Comparison of ENCODE assay signal across 8 mouse cellular contexts in the genomic region with DNA sequence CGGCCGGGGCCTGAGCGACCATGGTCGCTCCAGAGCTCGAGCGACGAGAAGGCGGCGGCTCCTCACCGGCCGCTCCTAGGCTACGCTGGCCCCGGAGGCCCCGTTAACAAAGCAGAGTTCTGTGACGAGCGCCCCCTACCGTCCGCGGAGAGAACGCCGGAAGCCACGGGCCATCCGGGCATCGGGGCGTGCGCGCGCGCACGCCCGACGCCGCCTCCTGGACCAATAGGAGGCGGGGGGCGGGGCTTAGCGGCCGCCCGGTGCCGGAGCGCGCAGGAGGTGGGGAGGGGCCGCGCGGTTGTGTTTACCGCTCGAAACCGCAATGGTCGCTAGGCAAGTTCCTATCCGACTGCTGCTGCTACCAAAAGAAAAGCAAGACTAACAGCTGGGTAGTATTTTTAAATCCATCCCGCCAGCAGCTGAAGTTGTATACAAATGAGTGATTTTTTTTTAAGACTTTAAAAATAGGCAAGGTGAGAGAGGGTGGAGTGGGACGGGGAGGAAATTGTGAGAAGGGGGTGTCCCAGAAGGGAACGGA. TPM values are rescaled to one million over a fixed set of nuclear protein-coding genes. Genes with fewer than 3 reads are reported as not detected.
DNase-seq lines count a peak whose midpoint lies in the region; ATAC-seq lines count a peak whose summit lies in the region.

Gene Mdm2 (minus strand): TSS at position 155 of the 538 bp plus-strand sequence.

- H3K27ac ChIP-seq in forebrain, embryonic 11.5 days (ENCODE audit: low read depth, low read length): peak within 1 kb of the TSS; percentile 97
- peak within 1 kb of the TSS; percentile 97 for H3K27ac ChIP-seq in heart, embryonic 16.5 days (ENCODE audit: low read length)
- H3K27ac ChIP-seq in liver, embryonic 15.5 days (replicated peaks): peak within 1 kb of the TSS; percentile 96
- peak within 1 kb of the TSS; percentile 93 for H3K27ac ChIP-seq in neural tube, embryonic 12.5 days

- no peaks in the 10 kb centered on the region for H3K27me3 ChIP-seq in forebrain, embryonic 11.5 days (ENCODE audit: control insufficient read depth, insufficient read depth, low read length)
- no peaks in the 10 kb centered on the region for H3K27me3 ChIP-seq in heart, embryonic 16.5 days (ENCODE audit: control insufficient read depth, insufficient read depth, low read length)
- H3K27me3 ChIP-seq in liver, embryonic 15.5 days: no peaks in the 10 kb centered on the region
- no peaks in the 10 kb centered on the region for H3K27me3 ChIP-seq in neural tube, embryonic 12.5 days (replicated peaks)

- peak within 1 kb of the TSS; percentile 100 for H3K9ac ChIP-seq in forebrain, embryonic 11.5 days (ENCODE audit: low read length)
- H3K9ac ChIP-seq in heart, embryonic 16.5 days (ENCODE audit: low read length): peak within 1 kb of the TSS; percentile 99
- peak within 1 kb of the TSS; percentile 99 for H3K9ac ChIP-seq in liver, embryonic 15.5 days
- H3K9ac ChIP-seq in neural tube, embryonic 12.5 days: peak within 1 kb of the TSS; percentile 99

- H3K4me3 ChIP-seq in forebrain, embryonic 11.5 days (ENCODE audit: low read depth, low read length): peak within 1 kb of the TSS; percentile 88
- H3K4me3 ChIP-seq in heart, embryonic 16.5 days (ENCODE audit: low read length): peak within 1 kb of the TSS; percentile 84
- peak within 1 kb of the TSS; percentile 99 for H3K4me3 ChIP-seq in liver, embryonic 15.5 days (replicated peaks)
- H3K4me3 ChIP-seq in neural tube, embryonic 12.5 days: peak within 1 kb of the TSS; percentile 75

- no peaks in the 10 kb centered on the region for H3K9me3 ChIP-seq in forebrain, embryonic 11.5 days (ENCODE audit: control insufficient read depth, low read length)
- H3K9me3 ChIP-seq in heart, embryonic 16.5 days (replicated peaks; ENCODE audit: control insufficient read depth, low read length): no peaks in the 10 kb centered on the region
- H3K9me3 ChIP-seq in liver, embryonic 15.5 days (replicated peaks): no peaks in the 10 kb centered on the region
- no peaks in the 10 kb centered on the region for H3K9me3 ChIP-seq in neural tube, embryonic 12.5 days

- no peaks in the 10 kb centered on the region; the same call in 1 of the 2 replicates for H3K36me3 ChIP-seq in forebrain, embryonic 11.5 days (ENCODE audit: control insufficient read depth, insufficient read depth, low read length)
- peaks cover 15% of the 10 kb centered on the region for H3K36me3 ChIP-seq in heart, embryonic 16.5 days (ENCODE audit: control insufficient read depth, insufficient read depth)
- peaks cover 23% of the 10 kb centered on the region for H3K36me3 ChIP-seq in liver, embryonic 15.5 days (replicated peaks)
- peaks cover 22% of the 10 kb centered on the region for H3K36me3 ChIP-seq in neural tube, embryonic 12.5 days

- WGBS in forebrain, embryonic 11.5 days: under 1% methylated on average over 52 of the region's 52 CpGs
- under 1% methylated on average over 52 of the region's 52 CpGs for WGBS in heart, embryonic 16.5 days
- under 1% methylated on average over 52 of the region's 52 CpGs for WGBS in liver, embryonic 15.5 days (ENCODE audit: insufficient replicate concordance)
- WGBS in neural tube, embryonic 12.5 days: under 1% methylated on average over 52 of the region's 52 CpGs

- ATAC-seq in CD4-positive, CD25-positive, alpha-beta regulatory T cell, adult 4 months: peak; percentile 89
- peak; percentile 92 for ATAC-seq in forebrain, embryonic 11.5 days (replicated peaks; ENCODE audit: low FRiP score)
- peak; percentile 94 for ATAC-seq in heart, embryonic 16.5 days (replicated peaks; ENCODE audit: extremely low read depth, insufficient read depth, low FRiP score)
- ATAC-seq in liver, embryonic 15.5 days (ENCODE audit: insufficient read depth): peak; percentile 95
- peak; percentile 93 for ATAC-seq in neural tube, embryonic 12.5 days (ENCODE audit: low FRiP score, low read depth)

- peak within 1 kb of the TSS; percentile 73 for H3K4me2 ChIP-seq in forebrain, embryonic 11.5 days (ENCODE audit: low read depth, low read length, severe bottlenecking)
- peak within 1 kb of the TSS; percentile 71 for H3K4me2 ChIP-seq in heart, embryonic 16.5 days (ENCODE audit: low read depth, low read length)
- H3K4me2 ChIP-seq in liver, embryonic 15.5 days: peak within 1 kb of the TSS; percentile 79
- peak within 1 kb of the TSS; percentile 69 for H3K4me2 ChIP-seq in neural tube, embryonic 12.5 days (replicated peaks)

- DNase-seq in c-Kit-positive CD71-negative TER-119-negative erythroid progenitor cells, embryonic 14.5 days (ENCODE audit: low read depth): peak; percentile 88
- DNase-seq in forebrain, embryonic 11.5 days (ENCODE audit: low spot score): peak; percentile 99
- peak; percentile 96 to 99 for DNase-seq in kidney, postnatal 36 days
- DNase-seq in telencephalon, adult 2 months (ENCODE audit: low read depth, low spot score): peak; percentile 68

- no peaks in the 10 kb centered on the region; the same call in 1 of the 2 replicates for H3K4me1 ChIP-seq in forebrain, embryonic 11.5 days (replicated peaks; ENCODE audit: control insufficient read depth, insufficient read depth, low read length)
- H3K4me1 ChIP-seq in heart, embryonic 16.5 days (ENCODE audit: control insufficient read depth, insufficient read depth, low read length): peaks cover 27% of the 10 kb centered on the region
- H3K4me1 ChIP-seq in liver, embryonic 15.5 days (replicated peaks): peaks cover 37% of the 10 kb centered on the region
- H3K4me1 ChIP-seq in neural tube, embryonic 12.5 days: peaks cover 18% of the 10 kb centered on the region

RNA-seq across cellular contexts. Expression of gene Mdm2, which starts in this region (rescaled TPM):
- 10 to 100 TPM; 47.3 to 54.7 TPM for polyA plus RNA-seq in CD4-positive, CD25-positive, alpha-beta regulatory T cell, adult 4 months (2017; shearing (Covaris generic))
- polyA plus RNA-seq in forebrain, embryonic 11.5 days (2014; fragmentation: Nextera tagmentation; extraction: Ambion mirVana): 75.9 and 91.6 TPM in 2 replicates
- polyA plus RNA-seq in heart, embryonic 16.5 days (2015; fragmentation: Nextera tagmentation; extraction: Ambion mirVana): 42.7 and 55.3 TPM in 2 replicates
- polyA plus RNA-seq in liver, embryonic 15.5 days (2015; fragmentation: Nextera tagmentation; extraction: Ambion mirVana): 19.5 and 21.0 TPM in 2 replicates
- 62.9 and 74.4 TPM in 2 replicates for polyA plus RNA-seq in neural tube, embryonic 12.5 days (2016; fragmentation: Nextera tagmentation; extraction: Ambion mirVana)

Comparison
In these comparisons a context has a peak if more than half of its experiments do, and no peak if none do; other contexts are left out.
1. Peak in every context shown above with its lines: DNase-seq, ATAC-seq, H3K4me3 ChIP-seq and H3K27ac ChIP-seq.